Comparison of ENCODE assay signal across 11 mouse cellular contexts in genomic region chr12:111328360-111328759, GRCm38 (mm10). TPM values are rescaled to one million over a fixed set of nuclear protein-coding genes. Genes with fewer than 3 reads are reported as not detected.
A peak's percentile ranks its signal among the peaks of the same experiment; 100 is the strongest.
DNase-seq lines count a peak whose midpoint lies in the region; ATAC-seq and TF ChIP-seq lines count a peak whose summit lies in the region.
"Had no signal": no experiment of that assay in that cellular context is flagged by ENCODE, and none has a peak within 500 bp of the region (broad histone marks: within the 10 kb centered on the region; RNA-seq: fewer than 3 reads in every experiment).

No protein-coding gene starts in this region.

- no peak for DNase-seq in layer of hippocampus, adult 2 months (ENCODE audit: low spot score in 2 of 2)
- no peak for DNase-seq in layer of hippocampus, adult 9-11 months
- DNase-seq in NIH3T3 (ENCODE audit: low read depth) = peak; percentile 41
- no peak for DNase-seq in spleen, adult 18-20 months
- DNase-seq in forebrain, embryonic 11.5 days (ENCODE audit: low spot score) = no peak
- DNase-seq: gastrocnemius, postnatal 14 days; kidney, postnatal 4 days; right cerebral cortex, postnatal 4 days had no signal

- H3K36me3 ChIP-seq in intestine, postnatal 0 days (ENCODE audit: control insufficient read depth, insufficient read depth) = peaks cover 93% of the 10 kb centered on the region
- peaks cover 90% of the 10 kb centered on the region for H3K36me3 ChIP-seq in megakaryocyte, embryonic 14.5 days (replicated peaks; ENCODE audit: low read length)
- H3K36me3 ChIP-seq in forebrain, embryonic 11.5 days (ENCODE audit: control insufficient read depth, insufficient read depth, low read length) = peaks cover 9% of the 10 kb centered on the region; the same call in 1 of the 2 replicates

- H3K9ac ChIP-seq in intestine, postnatal 0 days (ENCODE audit: low read depth, low read length) = no peak overlapping the region
- no peak overlapping the region for H3K9ac ChIP-seq in forebrain, embryonic 11.5 days (ENCODE audit: low read length)
- H3K9ac ChIP-seq: forebrain, embryonic 12.5 days had no signal

- H3K4me2 ChIP-seq in intestine, postnatal 0 days (replicated peaks; ENCODE audit: low read depth) = no peak overlapping the region
- H3K4me2 ChIP-seq in forebrain, embryonic 11.5 days (ENCODE audit: low read depth, low read length, severe bottlenecking) = no peak overlapping the region
- H3K4me2 ChIP-seq: forebrain, embryonic 12.5 days had no signal

- no peak overlapping the region for H3K4me3 ChIP-seq in layer of hippocampus, adult 2 months
- no peak overlapping the region for H3K4me3 ChIP-seq in intestine, postnatal 0 days (ENCODE audit: low read depth, low read length)
- peak overlapping the region; percentile 23 for H3K4me3 ChIP-seq in megakaryocyte, embryonic 14.5 days (replicated peaks)
- no peak overlapping the region for H3K4me3 ChIP-seq in forebrain, embryonic 11.5 days (ENCODE audit: low read depth, low read length)
- H3K4me3 ChIP-seq: forebrain, embryonic 12.5 days had no signal

- no peaks in the 10 kb centered on the region for H3K27me3 ChIP-seq in intestine, postnatal 0 days (replicated peaks; ENCODE audit: control insufficient read depth, insufficient read depth, low read length)
- H3K27me3 ChIP-seq in megakaryocyte, embryonic 14.5 days (replicated peaks) = peaks cover 54% of the 10 kb centered on the region
- no peaks in the 10 kb centered on the region for H3K27me3 ChIP-seq in forebrain, embryonic 11.5 days (ENCODE audit: control insufficient read depth, insufficient read depth, low read length)
- H3K27me3 ChIP-seq: forebrain, embryonic 12.5 days had no signal

- no peaks in the 10 kb centered on the region for H3K9me3 ChIP-seq in intestine, postnatal 0 days (ENCODE audit: control insufficient read depth)
- peaks cover 20% of the 10 kb centered on the region for H3K9me3 ChIP-seq in megakaryocyte, embryonic 14.5 days
- H3K9me3 ChIP-seq in forebrain, embryonic 11.5 days (ENCODE audit: control insufficient read depth, low read length) = no peaks in the 10 kb centered on the region
- H3K9me3 ChIP-seq: forebrain, embryonic 12.5 days had no signal

- WGBS in intestine, postnatal 0 days = 62% methylated on average over 6 of the region's 6 CpGs
- 85% methylated on average over 6 of the region's 6 CpGs for WGBS in forebrain, embryonic 11.5 days

- no peaks in the 10 kb centered on the region for H3K4me1 ChIP-seq in intestine, postnatal 0 days (replicated peaks; ENCODE audit: control insufficient read depth, insufficient read depth, low read length)
- peaks cover 43% of the 10 kb centered on the region for H3K4me1 ChIP-seq in megakaryocyte, embryonic 14.5 days
- no peaks in the 10 kb centered on the region for H3K4me1 ChIP-seq in forebrain, embryonic 11.5 days (replicated peaks; ENCODE audit: control insufficient read depth, insufficient read depth, low read length)
- H3K4me1 ChIP-seq: forebrain, embryonic 12.5 days had no signal

- TF ChIP-seq CTCF in layer of hippocampus, adult 2 months (conservative IDR thresholded peaks at IDR 0.05) = peak; percentile 57
- peak; percentile 54 for TF ChIP-seq CTCF in intestine, postnatal 0 days (IDR thresholded peaks at IDR 0.05; ENCODE audit: low read depth)

- no peak; the same call in 1 of the 2 replicates for ATAC-seq in intestine, postnatal 0 days
- no peak for ATAC-seq in forebrain, embryonic 11.5 days (replicated peaks; ENCODE audit: low FRiP score)

- H3K27ac ChIP-seq in layer of hippocampus, adult 2 months = no peak overlapping the region
- no peak overlapping the region for H3K27ac ChIP-seq in intestine, postnatal 0 days (ENCODE audit: low read depth, low read length)
- H3K27ac ChIP-seq in forebrain, embryonic 11.5 days (ENCODE audit: low read depth, low read length) = no peak overlapping the region
- H3K27ac ChIP-seq: forebrain, embryonic 12.5 days had no signal

RNA-seq across cellular contexts. Expression of gene Cdc42bpb, which starts 49.2 kb away (rescaled TPM):
- total RNA-seq in layer of hippocampus, adult 2 months (2021) = 100 to 1,000 TPM; 113 to 122 TPM
- polyA plus RNA-seq in intestine, postnatal 0 days (2015; fragmentation: Nextera tagmentation; extraction: Ambion mirVana) = 26.4 and 27.2 TPM in 2 replicates
- polyA plus RNA-seq in megakaryocyte, embryonic 14.5 days (2012; ENCODE audit: insufficient read depth, low replicate concordance) = 113 and 131 TPM in 2 replicates
- 42.7 and 44.0 TPM in 2 replicates for polyA plus RNA-seq in forebrain, embryonic 11.5 days (2014; fragmentation: Nextera tagmentation; extraction: Ambion mirVana)

RNA-seq across cellular contexts. Expression of gene Amn, which starts 57.5 kb away (rescaled TPM):
- 1 to 10 TPM; 4.7 to 5.4 TPM for total RNA-seq in layer of hippocampus, adult 2 months (2021)
- polyA plus RNA-seq in intestine, postnatal 0 days (2015; fragmentation: Nextera tagmentation; extraction: Ambion mirVana) = 528 and 608 TPM in 2 replicates
- polyA plus RNA-seq in megakaryocyte, embryonic 14.5 days (2012; ENCODE audit: insufficient read depth, low replicate concordance) = 2.9 TPM in 2 replicates
- polyA plus RNA-seq in forebrain, embryonic 11.5 days (2014; fragmentation: Nextera tagmentation; extraction: Ambion mirVana) = 0.45 TPM in 1 of 2 replicates, not detected in the other

Comparison
In these comparisons a context has a peak if more than half of its experiments do, and no peak if none do; other contexts are left out.
1. RNA of gene Amn, which starts 57.5 kb away (polyA plus RNA-seq): 528 to 608 TPM in intestine, postnatal 0 days; 2.9 TPM in megakaryocyte, embryonic 14.5 days and 0.45 TPM in forebrain, embryonic 11.5 days; every median in the first group is over 100 times any median in the second.